Mouse (Mus musculus) heart, adult 2 months (tissue): ENCODE results near the gene Elmod3.

Experiments used
- CTCF ChIP-seq: fragments of 200-600 bp; IDR thresholded peaks from 2 replicates; pipeline ENCODE4 v1.8.1; 2022; ENCODE audit warnings: antibody characterized with exemption, mild to moderate bottlenecking, moderate library complexity
- POLR2A ChIP-seq: fragments of 200-500 bp; IDR thresholded peaks from 2 replicates; pipeline ENCODE4 v1.6.1; 2011; ENCODE audit warnings: mild to moderate bottlenecking, low read depth, low read length, control low read depth; ENCODE audit not compliant: insufficient read depth

DNA sequence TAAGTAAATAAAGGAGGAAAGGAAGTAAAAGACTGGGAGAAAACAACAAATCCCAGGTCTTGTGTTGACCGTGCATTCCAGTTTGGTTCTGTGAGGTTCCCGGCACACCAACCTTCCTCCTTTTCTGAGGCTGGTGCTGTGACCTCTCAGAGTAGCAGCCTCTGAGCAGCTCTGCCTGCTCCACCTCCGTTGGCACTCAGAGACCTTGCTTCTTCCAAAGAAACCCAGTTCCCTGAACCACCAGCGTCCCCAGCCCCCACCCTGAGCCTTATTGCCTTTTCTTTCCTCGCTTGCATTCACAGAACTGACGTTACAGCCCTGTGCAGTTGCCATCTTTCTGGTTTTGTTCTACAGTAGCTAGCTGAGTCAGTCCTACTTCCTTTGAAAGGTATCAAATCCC lies 2.0 kb upstream of the Elmod3 start:
- TF ChIP-seq POLR2A (no peak), CTCF (no peak)
